Mouse (Mus musculus) E14TG2a.4 (cell line): Measurements from ENCODE around the gene Slc51b.

Experiments
- CTCF ChIP-seq: conservative IDR thresholded peaks from 2 replicates; pipeline ENCODE4 v1.5.1; 2014; ENCODE audit warnings: low read length
- NANOG ChIP-seq: IDR thresholded peaks from 2 replicates; pipeline ENCODE4 v1.6.1; 2014; ENCODE audit warnings: borderline replicate concordance, low read length, mixed read lengths
- POU5F1 ChIP-seq: IDR thresholded peaks from 2 replicates; pipeline ENCODE4 v1.6.1; 2014; ENCODE audit warnings: low read length, borderline replicate concordance

GRCm38 (mm10) chr9:65424393-65424792 is 1.6 kb upstream of the Slc51b start:
- TF ChIP-seq CTCF (no peak), NANOG (no peak), POU5F1 (no peak)
